Mouse (Mus musculus): Measurements from ENCODE around the gene Gucy2d.
A peak's percentile ranks its signal among the peaks of the same experiment; 100 is the strongest.

Gucy2d gene

GRCm38 (mm10) chr7:98439956-98440466, at the start of gene Gucy2d:
Gucy2d (plus strand) TSS chr7:98440416.
- no peak for DNase-seq (ENCODE audit: low read depth in 1 of 2, low spot score in 2 of 2)

DNA sequence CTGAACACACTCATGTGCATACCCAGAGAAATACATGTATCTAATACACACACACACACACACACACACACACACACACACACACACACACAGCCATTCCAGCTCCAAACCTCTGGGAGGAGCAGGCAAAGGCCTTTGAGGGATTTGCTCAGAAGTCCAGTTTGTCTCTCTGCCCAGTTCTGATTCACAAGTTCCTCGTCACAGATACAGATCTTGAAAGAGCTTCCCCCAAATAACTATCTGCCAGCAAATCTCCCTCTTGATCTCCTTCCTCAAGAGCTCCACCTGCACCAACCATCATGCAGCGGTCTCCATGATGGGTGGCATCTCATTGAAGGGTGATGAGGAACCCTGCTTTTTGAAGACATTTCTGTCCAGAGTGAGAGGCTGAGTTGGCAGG, 49.7 kb upstream of the Gucy2d start:
- DNase-seq (ENCODE audit: low read depth in 1 of 2, low spot score in 2 of 2), result no peak

- DNase-seq (ENCODE audit: low read depth in 1 of 2, low spot score in 2 of 2), result no peak
Observed at GRCm38 (mm10) chr7:98391351-98391936, 48.8 kb upstream of the Gucy2d start.

GRCm38 (mm10) chr7:98392466-98393201, 47.6 kb upstream of the Gucy2d start:
- DNase-seq (ENCODE audit: low read depth in 1 of 2, low spot score in 2 of 2), result no peak

DNA sequence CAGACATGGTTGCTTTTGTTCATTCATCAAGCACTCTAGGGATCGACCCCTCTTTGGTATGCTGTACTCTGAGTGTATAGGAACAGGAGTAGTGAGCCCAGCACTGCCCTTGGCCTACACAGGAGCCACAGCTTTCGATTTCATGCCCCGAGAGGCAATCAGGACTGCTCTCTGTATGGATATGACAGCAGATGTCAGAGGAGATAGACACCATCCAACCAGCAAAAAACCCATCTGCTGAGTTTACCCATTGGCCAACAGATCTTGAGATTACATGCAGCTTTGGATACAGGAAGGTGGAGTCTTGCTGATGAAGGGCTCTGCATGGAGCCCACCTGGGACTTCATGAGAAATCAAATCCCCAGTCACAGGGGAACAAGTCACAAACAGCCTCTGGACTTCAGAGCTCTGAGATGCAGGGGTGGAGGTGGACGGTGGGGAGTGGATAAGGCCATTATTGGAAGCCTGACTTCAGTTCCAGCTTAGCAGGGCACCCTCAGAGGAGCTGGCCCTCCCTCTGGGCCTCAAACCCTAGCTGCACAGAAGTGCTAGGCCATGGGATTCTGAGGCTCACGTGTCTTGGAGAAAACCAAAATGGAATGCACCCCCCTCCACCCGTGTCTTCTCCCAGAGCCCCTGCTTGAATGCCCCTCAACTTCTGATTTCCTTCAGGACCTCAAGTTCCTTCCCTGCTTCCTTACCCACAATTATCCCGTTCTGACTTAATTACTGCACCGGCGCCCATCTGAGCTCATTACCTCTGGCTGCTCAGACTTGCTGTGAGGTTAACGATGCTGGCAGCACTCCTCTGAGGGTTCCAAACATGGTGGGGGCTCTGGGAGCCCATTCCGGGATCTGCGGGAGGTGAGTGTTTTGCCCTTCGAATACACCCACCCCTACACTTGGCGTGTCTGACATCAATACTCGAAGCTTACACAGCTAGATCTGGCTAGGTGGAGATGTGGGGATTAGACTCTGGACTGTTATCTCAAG, 37.3 kb upstream of the Gucy2d start:
- DNase-seq (ENCODE audit: low read depth in 1 of 2, low spot score in 2 of 2), result no peak

DNA sequence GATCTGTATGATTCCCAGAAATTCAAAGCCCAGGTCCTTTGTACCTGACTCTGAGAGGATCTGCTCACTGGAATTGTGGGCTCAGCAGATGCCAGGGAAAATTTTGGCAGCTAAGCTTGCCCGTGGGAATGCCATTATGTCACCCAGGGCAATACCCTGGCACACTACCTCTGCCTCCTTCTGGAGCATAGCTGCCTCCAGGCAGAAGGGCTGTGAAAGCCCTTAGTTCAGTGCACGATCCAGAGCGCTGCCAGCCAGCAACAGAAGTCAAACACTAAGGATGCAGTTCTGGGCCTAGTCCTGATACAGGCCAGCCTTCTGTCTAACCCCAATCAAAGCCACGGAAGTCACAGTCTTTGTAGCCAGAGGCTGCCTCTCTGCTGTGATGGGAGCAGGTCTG, 36.2 kb upstream of the Gucy2d start:
- no peak for DNase-seq (ENCODE audit: low read depth in 1 of 2, low spot score in 2 of 2)

DNA sequence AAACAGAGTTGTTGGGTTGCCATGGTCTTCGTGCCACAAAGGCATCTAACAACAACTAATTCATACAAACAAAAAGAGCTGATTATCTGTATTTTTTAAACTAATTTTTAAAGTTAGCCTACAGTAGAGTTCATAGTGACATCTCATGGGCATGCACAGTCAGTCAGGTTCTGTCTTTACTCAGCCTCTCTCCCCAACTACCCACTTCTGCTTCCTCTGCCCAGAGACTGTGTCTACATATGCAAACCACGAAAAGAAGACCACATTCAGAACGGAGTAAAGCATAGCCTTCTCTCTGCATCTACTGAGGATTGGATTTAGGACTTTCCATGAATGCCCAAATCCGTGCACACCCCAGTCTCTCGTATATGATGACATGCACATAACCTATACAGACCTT, 32.6 kb upstream of the Gucy2d start:
- no peak for DNase-seq (ENCODE audit: low read depth in 1 of 2, low spot score in 2 of 2)

GRCm38 (mm10) chr7:98413115-98413514, 27.1 kb upstream of the Gucy2d start:
- no peak for DNase-seq (ENCODE audit: low read depth in 1 of 2, low spot score in 2 of 2)

GRCm38 (mm10) chr7:98415550-98415949, 24.7 kb upstream of the Gucy2d start:
- DNase-seq (ENCODE audit: low read depth in 1 of 2, low spot score in 2 of 2), result peak; percentile 18 to 30

- no peak for DNase-seq (ENCODE audit: low read depth in 1 of 2, low spot score in 2 of 2)
Observed at GRCm38 (mm10) chr7:98416020-98416419, 24.2 kb upstream of the Gucy2d start.

- DNase-seq (ENCODE audit: low read depth in 1 of 2, low spot score in 2 of 2), result no peak
Observed at GRCm38 (mm10) chr7:98418031-98418805, 22.0 kb upstream of the Gucy2d start.

GRCm38 (mm10) chr7:98419366-98419765, 20.9 kb upstream of the Gucy2d start:
- no peak for DNase-seq (ENCODE audit: low read depth in 1 of 2, low spot score in 2 of 2)

DNA sequence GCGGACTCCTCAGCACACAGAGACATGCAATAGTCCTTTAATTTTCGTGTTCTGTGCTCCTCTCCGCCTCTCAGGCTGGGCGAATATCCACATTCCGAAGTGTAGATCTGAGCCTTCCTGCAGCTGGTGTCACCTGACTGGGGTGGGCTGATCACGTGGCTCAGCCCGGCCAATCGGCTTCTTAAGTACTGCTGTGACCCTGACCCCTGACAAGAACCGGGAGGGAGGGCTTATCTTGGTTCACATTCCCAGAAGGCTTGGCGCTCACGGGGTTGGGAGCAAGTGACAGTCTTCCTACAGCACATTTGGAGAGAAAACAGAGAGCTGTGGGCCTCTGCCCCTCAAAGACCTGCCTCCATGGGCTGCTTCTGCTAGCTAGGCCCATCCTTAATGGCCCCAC, 16.7 kb upstream of the Gucy2d start:
- no peak for DNase-seq (ENCODE audit: low read depth in 1 of 2, low spot score in 2 of 2)

DNA sequence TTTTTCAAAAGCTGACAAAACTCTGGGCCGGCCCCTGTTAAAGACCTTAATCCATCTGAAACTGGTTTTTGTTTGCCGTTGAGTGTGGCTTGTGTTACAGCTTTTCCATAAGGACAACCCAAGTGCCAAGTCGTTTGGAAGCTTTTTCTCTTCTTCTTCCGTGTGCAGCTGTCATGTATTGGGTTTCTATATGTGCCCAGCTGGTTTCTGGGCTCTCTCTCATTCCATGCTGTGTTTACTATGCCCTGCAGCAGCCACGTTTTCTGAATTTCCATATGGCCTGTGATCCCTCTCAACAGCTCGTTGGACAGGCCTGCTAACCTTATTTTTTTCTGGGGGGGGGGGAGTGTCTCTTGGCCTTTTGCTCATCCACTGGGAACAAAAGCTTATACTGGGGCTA, 15.8 kb upstream of the Gucy2d start:
- no peak for DNase-seq (ENCODE audit: low read depth in 1 of 2, low spot score in 2 of 2)

- no peak for DNase-seq (ENCODE audit: low read depth in 1 of 2, low spot score in 2 of 2)
Observed at GRCm38 (mm10) chr7:98425551-98425950, 14.7 kb upstream of the Gucy2d start.

- DNase-seq (ENCODE audit: low read depth in 1 of 2, low spot score in 2 of 2), result no peak
Observed at GRCm38 (mm10) chr7:98426641-98427040, 13.6 kb upstream of the Gucy2d start.

DNA sequence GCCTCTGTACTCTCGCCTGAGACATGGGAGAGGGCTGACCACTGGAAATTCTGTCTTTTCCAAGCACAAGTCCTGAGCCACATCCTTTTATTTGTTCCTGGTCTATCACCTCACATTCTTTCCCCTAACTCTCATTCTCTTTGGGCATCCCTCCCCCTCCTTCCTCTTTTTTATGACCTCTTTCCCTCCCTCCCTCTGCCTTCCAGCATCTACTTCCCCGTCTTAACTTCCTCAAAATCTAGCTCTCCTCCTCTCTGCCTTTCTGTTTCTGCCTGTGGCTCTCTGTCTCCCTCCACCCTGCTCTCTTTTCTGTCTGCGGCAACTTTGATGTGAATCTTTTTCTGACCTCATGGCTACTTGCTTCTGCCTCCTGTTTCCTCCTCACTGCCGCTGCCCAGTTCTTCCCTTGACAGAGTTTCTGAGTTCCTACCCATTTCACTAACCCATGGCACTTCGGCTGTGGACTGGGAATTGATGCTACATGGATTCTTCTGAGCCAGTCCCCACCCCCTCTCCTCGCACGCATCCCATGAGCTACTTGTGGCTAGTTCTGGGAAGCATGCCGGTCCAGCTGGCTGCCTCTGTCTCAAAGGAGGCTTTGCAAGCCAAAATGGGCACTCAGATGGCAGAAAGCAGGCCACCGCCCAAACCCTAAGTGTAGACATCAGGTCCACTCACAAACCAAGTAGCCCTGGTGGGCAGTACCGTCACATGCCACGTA, 12.9 kb upstream of the Gucy2d start:
- DNase-seq (ENCODE audit: low read depth in 1 of 2, low spot score in 2 of 2), result peak in 1 of 2 experiments; percentile 13

- no peak for DNase-seq (ENCODE audit: low read depth in 1 of 2, low spot score in 2 of 2)
Observed at GRCm38 (mm10) chr7:98429579-98429978, 10.6 kb upstream of the Gucy2d start.

DNA sequence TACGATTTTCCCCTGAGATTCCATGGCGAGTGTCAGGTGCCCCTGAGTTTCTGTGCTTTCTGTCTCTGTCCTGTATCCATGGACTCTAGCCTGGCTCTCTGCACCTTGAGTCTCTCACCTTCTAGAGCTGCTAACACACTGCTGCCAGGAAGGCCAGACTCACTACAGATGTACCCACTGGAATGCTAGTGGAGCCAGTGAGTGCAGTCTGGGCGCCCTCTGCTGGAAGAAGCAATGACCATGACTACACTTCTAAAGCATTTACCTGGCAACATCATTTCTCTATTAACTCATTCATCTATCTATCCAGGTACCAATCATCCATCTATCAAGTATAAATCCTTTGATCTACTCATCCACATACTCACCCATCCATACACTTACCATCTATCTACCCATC, 9.4 kb upstream of the Gucy2d start:
- peak in 1 of 2 experiments; percentile 24 for DNase-seq (ENCODE audit: low read depth in 1 of 2, low spot score in 2 of 2)

- no peak for DNase-seq (ENCODE audit: low read depth in 1 of 2, low spot score in 2 of 2)
Observed at GRCm38 (mm10) chr7:98437629-98438028, 2.6 kb upstream of the Gucy2d start.

Measured in monocyte, adult 2 months (primary cell).